Mouse (Mus musculus): ENCODE results near the gene Duoxa1. TPM values are rescaled to one million over a fixed set of nuclear protein-coding genes. Genes with fewer than 3 reads are reported as not detected.

Duoxa1 gene
- total RNA-seq, 2 experiments from 2014 or later, result not detected

DNA sequence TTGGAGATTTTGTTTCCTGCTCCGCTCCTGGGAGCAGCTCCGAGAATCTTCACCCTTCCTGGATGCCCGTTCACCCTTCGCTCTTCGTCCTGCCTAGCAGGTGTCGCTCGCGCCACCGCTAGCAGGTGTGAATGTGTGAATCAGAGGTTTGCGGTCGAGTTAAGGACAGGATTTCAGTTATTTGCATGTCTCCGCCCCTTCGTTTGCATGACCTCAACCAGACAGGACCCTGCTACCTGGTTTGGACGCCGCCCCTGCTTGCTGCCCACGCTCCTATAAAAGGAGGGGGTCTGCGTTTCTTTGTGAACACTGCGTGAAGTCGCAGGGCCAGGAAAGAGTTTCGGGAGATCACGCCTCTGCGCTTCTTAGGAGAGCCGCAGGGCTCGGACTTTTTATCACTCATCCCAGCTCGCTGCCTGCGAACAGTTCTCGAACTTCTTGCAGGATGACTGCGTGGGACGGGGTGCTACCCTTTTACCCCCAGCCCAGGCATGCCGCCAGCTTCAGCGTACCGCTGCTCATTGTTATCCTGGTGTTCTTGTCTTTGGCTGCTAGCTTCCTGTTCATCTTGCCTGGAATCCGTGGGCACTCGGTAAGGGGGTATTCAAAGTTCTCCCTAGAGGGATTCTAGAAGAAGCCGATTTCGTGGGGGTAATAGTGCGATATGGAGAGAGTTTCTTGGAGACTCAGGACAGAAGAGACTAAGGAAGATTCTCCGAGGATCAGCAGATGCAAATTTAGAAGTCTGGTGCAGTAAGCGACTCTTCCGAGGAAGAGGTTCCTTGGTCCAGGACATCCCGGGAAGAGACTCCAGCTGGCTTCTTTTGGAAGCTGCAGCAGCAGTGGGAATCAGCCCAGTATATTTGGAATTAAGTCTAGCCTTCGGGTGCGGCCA is 14.7 kb downstream of the Duoxa1 start, which contains the start of gene Duoxa2:
Duoxa2 (plus strand) TSS at position 305 of the 895 bp plus-strand sequence.
- DNase-seq (ENCODE audit: extremely low spot score in 1 of 2, low spot score in 1 of 2), result no peak

DNA sequence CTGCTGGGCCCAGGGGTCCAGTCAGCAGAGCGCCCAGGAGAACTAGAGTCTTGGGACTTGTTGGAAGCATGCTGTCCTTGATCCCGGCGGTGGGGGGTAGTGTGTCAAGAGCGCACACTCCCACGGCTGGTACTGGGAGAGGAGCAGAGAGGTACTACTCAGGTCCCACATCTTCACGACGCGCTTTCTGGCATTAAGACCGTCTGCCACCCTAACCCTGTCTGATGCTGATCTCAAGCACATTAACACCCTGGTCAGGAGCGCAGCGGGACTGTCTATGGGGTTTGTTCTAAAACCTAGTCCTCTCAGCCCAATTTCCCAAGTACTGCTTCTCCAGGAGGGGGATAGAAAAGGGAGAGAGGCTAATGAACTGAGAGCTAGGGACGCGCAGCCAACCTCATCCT is 15.4 kb downstream of the Duoxa1 start, which contains the start of gene Duox2:
Duox2 (minus strand) TSS at position 354 of the 404 bp plus-strand sequence.
- no peak for DNase-seq (ENCODE audit: extremely low spot score in 1 of 2, low spot score in 1 of 2)

DNA sequence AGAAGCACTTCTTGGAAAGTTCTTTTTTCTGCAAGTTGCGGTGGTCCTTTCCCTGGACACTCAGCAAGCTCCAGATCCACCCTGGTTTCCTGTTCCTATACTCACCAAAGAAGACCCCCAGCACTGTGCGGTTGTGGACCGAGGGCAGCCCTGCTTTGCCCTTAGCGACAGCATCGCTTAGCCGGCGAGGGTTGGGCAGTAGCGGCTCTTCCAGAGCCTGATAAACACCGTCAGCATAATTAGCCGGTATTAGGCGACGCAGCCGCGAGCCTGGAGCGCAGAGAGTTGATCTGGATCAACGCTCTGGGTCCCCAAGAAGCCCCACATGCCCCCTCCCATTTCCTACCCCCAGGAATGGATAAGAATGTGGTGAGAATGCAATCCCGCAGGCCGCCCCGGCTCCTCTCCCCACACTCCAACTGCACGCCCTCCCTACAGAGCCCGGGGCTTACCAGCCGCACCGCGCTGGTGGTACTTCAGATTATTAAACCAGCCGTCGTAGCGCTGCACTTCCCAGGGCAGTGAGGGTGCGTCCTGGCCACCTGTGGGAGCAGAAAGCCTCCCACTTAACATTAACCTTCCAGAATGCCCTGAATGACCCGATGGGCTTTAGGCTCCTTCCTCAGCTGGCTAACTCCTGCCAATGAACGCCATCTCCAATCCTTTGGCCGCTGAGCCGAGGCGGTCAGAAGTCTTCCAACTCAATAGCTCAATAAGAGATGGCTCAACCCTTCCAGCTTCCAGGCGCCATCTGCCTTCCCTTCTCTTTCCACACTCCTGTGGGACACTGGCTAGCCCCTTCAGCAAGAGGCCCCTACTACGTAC is 16.0 kb downstream of the Duoxa1 start:
- no peak for DNase-seq (ENCODE audit: extremely low spot score in 1 of 2, low spot score in 1 of 2)

DNA sequence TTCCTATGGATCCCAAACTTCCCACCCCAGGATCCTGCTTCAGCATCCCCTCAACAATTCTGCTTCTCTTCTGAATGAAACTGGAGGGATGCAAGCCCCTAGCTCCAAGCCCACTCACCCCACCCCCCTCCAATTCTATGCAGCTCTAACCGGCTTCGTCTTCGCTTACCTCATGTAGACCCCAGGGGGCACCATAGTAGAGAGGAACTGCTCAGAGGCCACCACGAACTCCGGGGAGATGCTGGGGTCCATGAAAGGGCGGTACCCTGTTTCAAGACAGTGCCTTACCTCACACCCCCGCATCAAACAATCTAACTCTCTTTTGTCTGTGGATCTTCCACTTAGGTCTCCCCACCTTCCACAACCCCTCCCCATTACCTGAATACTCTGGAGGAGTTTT is 18.6 kb downstream of the Duoxa1 start:
- DNase-seq (ENCODE audit: extremely low spot score in 1 of 2, low spot score in 1 of 2), result no peak

DNA sequence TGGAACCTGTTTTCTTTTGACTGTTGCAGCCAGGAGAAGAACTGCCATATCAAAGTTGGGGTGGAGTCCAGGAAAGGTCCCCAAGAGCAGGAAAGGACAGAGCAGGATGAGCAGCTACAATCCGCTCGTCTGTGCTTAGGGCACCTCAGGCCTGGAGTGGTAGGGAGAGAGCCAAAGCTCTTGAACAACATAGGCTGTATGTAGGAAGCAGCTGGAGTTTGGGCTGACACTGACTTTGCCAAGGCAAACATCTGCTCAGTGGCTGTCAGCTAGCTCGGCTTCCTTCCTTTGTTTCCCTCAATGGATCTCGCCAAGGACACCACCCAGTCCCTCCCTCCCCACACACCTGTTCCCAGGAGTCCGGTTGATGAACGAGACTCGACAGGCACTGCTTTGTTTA is 27.4 kb downstream of the Duoxa1 start:
- no peak for DNase-seq (ENCODE audit: extremely low spot score in 1 of 2, low spot score in 1 of 2)

DNA sequence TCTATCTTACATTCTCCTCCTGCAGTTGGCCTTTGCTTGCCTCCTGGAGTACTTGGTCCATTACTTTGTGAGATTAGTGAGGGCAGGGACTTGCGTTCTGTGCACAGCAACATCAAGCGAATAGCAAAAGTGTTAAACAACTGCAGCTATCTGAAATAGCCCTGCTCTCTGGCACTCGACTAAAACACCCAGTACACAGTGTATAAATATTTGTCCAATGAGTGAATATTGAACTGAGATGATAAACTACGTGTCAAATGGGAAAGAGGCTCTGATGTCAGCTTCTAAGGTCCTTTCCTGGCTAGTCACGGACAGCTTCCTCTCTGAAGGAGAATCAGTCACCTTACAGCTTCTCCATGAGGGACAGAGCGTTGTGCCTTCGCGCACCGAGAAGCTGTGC is 29.4 kb downstream of the Duoxa1 start:
- no peak for DNase-seq (ENCODE audit: extremely low spot score in 1 of 2, low spot score in 1 of 2)

DNA sequence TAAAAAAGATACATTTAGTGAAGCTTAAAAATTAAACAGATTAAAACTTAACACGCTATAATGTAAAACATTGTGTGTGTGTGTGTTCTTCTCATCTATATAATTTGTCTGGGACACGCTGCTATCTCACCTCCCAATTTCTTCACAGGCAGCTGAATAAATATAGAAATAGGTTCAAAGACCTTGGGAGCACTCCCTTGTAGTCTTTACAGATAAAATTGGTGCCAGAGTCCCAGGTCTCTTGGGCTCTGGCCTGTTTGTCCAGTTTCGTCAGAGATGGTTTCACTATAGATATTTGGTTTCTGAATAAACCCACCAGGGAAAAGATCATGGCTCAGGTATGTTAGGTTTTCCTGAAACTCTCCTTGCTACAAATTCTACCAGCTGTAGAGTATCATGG is 34.8 kb downstream of the Duoxa1 start:
- DNase-seq (ENCODE audit: extremely low spot score in 1 of 2, low spot score in 1 of 2), result no peak

DNA sequence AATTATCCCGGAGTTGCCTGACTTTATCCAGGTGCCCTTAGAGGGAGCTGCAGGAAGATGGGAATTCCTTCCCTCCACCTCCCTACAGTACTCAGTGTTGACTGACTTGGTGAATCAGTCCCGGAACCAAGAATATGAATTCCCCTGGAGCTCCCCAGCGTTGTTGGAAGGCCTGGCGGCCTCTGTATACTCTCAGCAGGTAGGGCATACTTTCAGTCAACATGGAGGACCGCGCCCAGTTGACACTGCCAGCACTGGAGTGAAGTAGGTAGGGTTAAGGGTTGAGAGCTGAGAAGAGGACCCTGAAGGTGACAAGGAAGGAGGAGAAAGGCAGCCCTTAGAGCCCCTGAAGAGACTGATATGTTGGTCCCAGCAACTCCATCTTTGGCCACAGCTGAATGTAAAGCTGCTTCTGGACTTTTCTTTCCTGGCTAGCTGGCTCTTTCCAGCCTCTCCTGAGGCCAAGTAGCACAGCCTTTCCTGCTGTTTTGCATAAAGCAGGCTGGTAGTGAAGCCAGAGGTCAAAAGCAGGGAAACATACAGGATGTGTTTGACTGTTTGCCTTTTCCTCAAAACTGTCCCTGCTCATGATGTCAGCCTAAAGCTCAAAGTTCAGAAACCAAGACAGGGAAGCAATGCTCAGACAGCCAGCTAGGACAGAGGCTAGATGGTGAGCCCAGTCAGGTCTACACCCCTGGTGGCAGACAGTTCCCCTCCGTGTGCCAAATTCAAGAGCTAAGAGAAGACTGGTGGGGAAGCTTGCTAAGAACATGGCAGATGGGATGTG is 46.9 kb downstream of the Duoxa1 start:
- DNase-seq (ENCODE audit: extremely low spot score in 1 of 2, low spot score in 1 of 2), result no peak

DNA sequence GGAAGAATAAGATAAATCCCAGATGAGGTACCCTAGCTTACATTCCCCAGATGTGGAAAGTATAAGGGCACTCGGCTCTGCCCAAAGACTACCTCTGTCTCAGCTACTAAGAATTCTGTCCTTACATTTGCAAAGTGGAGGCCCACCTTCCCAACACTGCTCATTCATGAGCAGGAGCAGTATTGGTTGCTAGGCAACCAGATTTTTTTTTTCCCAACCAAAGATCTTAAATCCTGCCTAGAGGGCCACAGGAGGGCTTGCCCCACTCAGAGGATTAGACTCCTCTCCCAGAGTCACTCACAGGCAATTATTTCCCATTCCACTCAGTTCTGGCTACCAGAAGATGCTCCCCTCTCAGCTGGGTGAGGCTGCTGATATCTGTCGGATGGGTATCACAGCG is 48.8 kb downstream of the Duoxa1 start:
- DNase-seq (ENCODE audit: extremely low spot score in 1 of 2, low spot score in 1 of 2), result no peak

DNA sequence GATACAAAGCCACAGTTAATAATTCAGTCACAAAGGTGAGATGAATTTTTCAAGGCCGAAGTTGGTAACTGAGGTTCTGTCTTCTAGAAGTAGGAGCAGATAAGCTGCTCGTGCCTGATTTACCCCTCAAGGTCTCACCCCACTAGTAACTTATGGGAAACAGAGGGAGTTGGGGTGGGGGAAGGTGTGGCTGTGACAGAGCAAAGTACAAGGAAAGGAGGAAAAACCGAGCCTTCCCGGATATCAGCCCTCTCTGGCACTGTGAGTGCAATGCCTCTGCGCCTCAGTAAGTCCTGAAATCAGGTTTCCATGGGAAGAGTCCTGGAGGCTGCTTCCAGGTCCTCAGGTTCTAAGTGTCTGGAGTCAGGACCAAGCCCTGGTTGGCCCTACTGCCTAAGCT is 52.8 kb downstream of the Duoxa1 start:
- no peak for DNase-seq (ENCODE audit: extremely low spot score in 1 of 2, low spot score in 1 of 2)

DNA sequence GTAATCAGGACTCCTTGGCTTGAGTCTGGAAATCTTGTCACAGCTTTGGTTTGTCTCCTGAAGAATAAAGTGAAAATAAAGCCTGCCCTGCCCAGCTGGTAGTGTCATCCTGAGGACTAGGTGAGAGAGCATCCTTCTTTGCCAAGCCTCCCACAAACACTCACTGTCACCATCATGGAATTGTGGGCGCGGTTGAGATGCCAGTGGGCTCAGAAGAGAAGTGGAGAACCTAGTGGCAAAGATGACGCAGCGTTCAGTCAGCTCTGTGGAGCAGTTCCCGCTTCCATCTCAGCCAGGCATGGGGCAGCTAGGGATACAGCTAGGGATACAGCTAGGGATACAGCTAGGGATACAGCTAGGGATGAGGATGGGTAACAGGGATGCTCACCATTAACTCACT is 57.5 kb downstream of the Duoxa1 start:
- DNase-seq (ENCODE audit: extremely low spot score in 1 of 2, low spot score in 1 of 2), result no peak

Other genes with a start within 250 kb of the Duoxa1 start
- 10 to 100 TPM; 15.4 to 17.1 TPM for gene Spg11, start 195.3 kb downstream of the Duoxa1 start, total RNA-seq (2021)
- gene B2m, start 166.0 kb downstream of the Duoxa1 start, total RNA-seq (2021), result 100 to 1,000 TPM in 1 of 2 experiments, 10 to 100 TPM in 1; 99.1 to 104 TPM
- not detected for gene Trim69, start 153.0 kb downstream of the Duoxa1 start, total RNA-seq (2021)
- not detected for gene Patl2, start 127.5 kb downstream of the Duoxa1 start, total RNA-seq (2021)
- not detected for gene Terb2, start 127.5 kb downstream of the Duoxa1 start, total RNA-seq (2021)
- gene Sord, start 79.0 kb downstream of the Duoxa1 start, total RNA-seq (2021), result 10 to 100 TPM; 15.9 to 18.5 TPM
- under 1 TPM in 1 of 2 experiments, not detected in 1; 0.07 TPM for gene Duox2, start 15.3 kb downstream of the Duoxa1 start, total RNA-seq (2021)
- gene Duoxa2, start 14.8 kb downstream of the Duoxa1 start, total RNA-seq (2021), result not detected
- not detected for gene Duox1, start 1.9 kb upstream of the Duoxa1 start, total RNA-seq (2021)
- 10 to 100 TPM; 60.7 to 62.2 TPM for gene Shf, start 55.4 kb upstream of the Duoxa1 start, total RNA-seq (2021)
- under 1 TPM in 1 of 2 experiments, not detected in 1; 0.12 TPM for gene Slc28a2, start 112.7 kb upstream of the Duoxa1 start, total RNA-seq (2021)
- not detected for gene Gm14085, start 171.2 kb upstream of the Duoxa1 start, total RNA-seq (2021)

All from layer of hippocampus, postnatal 25 days (tissue).